Mouse (Mus musculus) lung, postnatal 25 days (tissue): Measurements from ENCODE around the gene Jak1.

Source experiments
- DNase-seq: peaks from one replicate; pipeline ENCODE4 v3.0.0; 2022; ENCODE audit warnings: low spot score

Gene Jak1

GRCm38 (mm10) chr4:101238589-101238988 lies 26.5 kb downstream of the Jak1 start:
- no peak for DNase-seq

- DNase-seq: no peak
Observed at GRCm38 (mm10) chr4:101236797-101237196, 28.3 kb downstream of the Jak1 start.

- DNase-seq: no peak
Observed at GRCm38 (mm10) chr4:101235964-101236363, 29.1 kb downstream of the Jak1 start.

- DNase-seq: no peak
Observed at GRCm38 (mm10) chr4:101234753-101235152, 30.3 kb downstream of the Jak1 start.

GRCm38 (mm10) chr4:101234332-101234731 lies 30.8 kb downstream of the Jak1 start:
- peak; percentile 82 for DNase-seq

GRCm38 (mm10) chr4:101230621-101231020 lies 34.5 kb downstream of the Jak1 start:
- no peak for DNase-seq

- no peak for DNase-seq
Observed at GRCm38 (mm10) chr4:101227398-101227797, 37.7 kb downstream of the Jak1 start.

- no peak for DNase-seq
Observed at GRCm38 (mm10) chr4:101225984-101226383, 39.1 kb downstream of the Jak1 start.

- DNase-seq: no peak
Observed at GRCm38 (mm10) chr4:101220946-101221345, 44.1 kb downstream of the Jak1 start.

GRCm38 (mm10) chr4:101219839-101220238 lies 45.2 kb downstream of the Jak1 start:
- DNase-seq: no peak

GRCm38 (mm10) chr4:101217026-101217540 lies 48.0 kb downstream of the Jak1 start:
- DNase-seq: no peak

GRCm38 (mm10) chr4:101216286-101216685 lies 48.8 kb downstream of the Jak1 start:
- DNase-seq: no peak

GRCm38 (mm10) chr4:101213477-101213876 lies 51.6 kb downstream of the Jak1 start:
- no peak for DNase-seq

- no peak for DNase-seq
Observed at GRCm38 (mm10) chr4:101207492-101207891, 57.6 kb downstream of the Jak1 start.

GRCm38 (mm10) chr4:101203518-101203917 lies 61.6 kb downstream of the Jak1 start:
- no peak for DNase-seq

GRCm38 (mm10) chr4:101202626-101203025 lies 62.5 kb downstream of the Jak1 start:
- DNase-seq: no peak

- DNase-seq: no peak
Observed at GRCm38 (mm10) chr4:101199433-101200081, 65.5 kb downstream of the Jak1 start.

- peak; percentile 74 for DNase-seq
Observed at GRCm38 (mm10) chr4:101198333-101198732, 66.7 kb downstream of the Jak1 start.

GRCm38 (mm10) chr4:101197421-101198170 lies 67.5 kb downstream of the Jak1 start:
- no peak for DNase-seq

- no peak for DNase-seq
Observed at GRCm38 (mm10) chr4:101196407-101196806, 68.7 kb downstream of the Jak1 start.

- no peak for DNase-seq
Observed at GRCm38 (mm10) chr4:101194170-101194569, 70.9 kb downstream of the Jak1 start.

GRCm38 (mm10) chr4:101192241-101192976 lies 72.7 kb downstream of the Jak1 start:
- no peak for DNase-seq

- DNase-seq: peak; percentile 35
Observed at GRCm38 (mm10) chr4:101187381-101187780, 77.7 kb downstream of the Jak1 start.
